Mouse (Mus musculus): ENCODE results near the gene Mettl27. TPM values are rescaled to one million over a fixed set of nuclear protein-coding genes. Genes with fewer than 3 reads are reported as not detected.
A peak's percentile ranks its signal among the peaks of the same experiment; 100 is the strongest.

Mettl27 gene
- 10.4 and 10.5 TPM in 2 replicates for polyA plus RNA-seq (2016; fragmentation: Nextera tagmentation; extraction: Ambion mirVana)

DNA sequence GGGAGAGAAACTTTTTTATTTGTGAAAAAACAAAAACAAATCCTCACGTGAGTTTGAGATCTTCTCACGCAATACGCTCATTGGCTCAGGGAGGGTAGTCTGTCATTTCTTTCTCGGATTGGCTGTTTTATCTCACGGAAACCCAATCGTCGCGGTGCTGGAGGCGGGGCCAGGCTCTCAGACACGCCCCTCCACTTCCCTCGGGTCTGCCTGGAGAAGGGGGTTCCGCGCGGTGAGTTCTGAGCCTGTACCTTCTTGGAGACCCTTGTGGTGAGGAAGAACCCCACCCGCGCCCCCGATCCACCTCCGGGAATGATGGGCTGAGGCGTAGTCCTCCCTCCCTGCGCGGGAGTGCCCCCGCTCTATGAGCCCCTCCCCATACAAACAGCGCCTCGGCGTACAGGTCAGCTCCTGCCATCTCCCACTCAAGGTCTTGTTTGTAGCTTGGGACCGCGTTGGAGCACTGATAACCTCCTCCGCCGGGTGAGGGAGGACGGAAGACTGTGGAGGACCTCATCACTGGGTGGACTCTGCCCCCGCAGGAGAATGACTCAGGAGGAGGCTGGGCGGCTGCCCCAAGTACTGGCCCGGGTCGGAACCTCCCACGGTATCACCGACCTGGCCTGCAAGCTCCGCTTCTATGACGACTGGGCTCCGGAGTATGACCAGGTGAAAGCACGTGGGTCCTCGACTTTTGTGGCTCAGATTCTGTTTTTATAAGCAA lies at the start of gene Mettl27:
Mettl27 (plus strand) TSS at position 190 of the 724 bp plus-strand sequence.
- peaks cover 7% of the 10 kb centered on the region for H3K4me1 ChIP-seq
- H3K4me3 ChIP-seq: peak within 1 kb of the TSS; percentile 71
- no peaks in the 10 kb centered on the region for H3K36me3 ChIP-seq
- H3K9ac ChIP-seq: peak within 1 kb of the TSS; percentile 72
- H3K4me2 ChIP-seq (replicated peaks): peak within 1 kb of the TSS; percentile 94
- peak within 1 kb of the TSS; percentile 55; the same call in 1 of the 2 replicates for H3K27ac ChIP-seq
- no peaks in the 10 kb centered on the region for H3K9me3 ChIP-seq (replicated peaks)
- ATAC-seq (ENCODE audit: low FRiP score): peak; percentile 95
- H3K27me3 ChIP-seq: peaks cover 4% of the 10 kb centered on the region; the same call in 1 of the 2 replicates
- WGBS: under 1% methylated on average over 41 of the region's 41 CpGs

DNA sequence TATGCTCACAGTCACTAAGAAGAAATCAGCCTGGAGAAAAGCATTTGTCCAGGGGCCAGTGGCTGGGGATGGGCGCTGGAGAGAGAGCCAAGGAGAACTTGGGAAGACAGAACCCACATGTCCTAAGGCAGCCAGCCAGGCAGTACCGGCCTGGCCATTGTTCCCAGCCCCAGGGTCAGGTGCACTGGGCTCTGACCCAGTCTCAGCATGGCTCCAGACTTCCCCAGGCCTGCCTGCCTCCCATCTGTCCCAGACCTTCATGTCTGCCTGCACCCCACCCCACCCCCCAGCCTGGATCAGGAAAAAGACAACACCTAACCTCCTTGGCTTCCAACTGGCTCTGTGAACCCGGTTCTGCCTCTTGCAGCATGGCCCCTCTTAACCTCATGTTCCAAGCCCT lies 49.1 kb upstream of the Mettl27 start:
- Histone ChIP-seq H3K9me3 (replicated peaks) (peaks cover 7% of the 10 kb centered on the region; the same call in 1 of the 2 replicates), H3K4me2 (replicated peaks) (no peak overlapping the region), H3K9ac (no peak overlapping the region), H3K27ac (no peak overlapping the region), H3K4me1 (peaks cover 4% of the 10 kb centered on the region; the same call in 1 of the 2 replicates), H3K4me3 (no peak overlapping the region), H3K36me3 (no peaks in the 10 kb centered on the region), H3K27me3 (no peaks in the 10 kb centered on the region)
- no peak for ATAC-seq (ENCODE audit: low FRiP score)
- 63% methylated on average over 3 of the region's 3 CpGs for WGBS

- ATAC-seq (ENCODE audit: low FRiP score): no peak
- WGBS: 51% methylated on average over 18 of the region's 18 CpGs
Observed at GRCm38 (mm10) chr5:134887447-134888335, 44.5 kb upstream of the Mettl27 start.

GRCm38 (mm10) chr5:134888505-134888904 lies 43.7 kb upstream of the Mettl27 start:
- H3K27me3 ChIP-seq: no peaks in the 10 kb centered on the region
- no peak overlapping the region for H3K4me3 ChIP-seq
- WGBS: 94% methylated on average over 7 of the region's 7 CpGs
- H3K9me3 ChIP-seq (replicated peaks): no peaks in the 10 kb centered on the region
- peaks cover 4% of the 10 kb centered on the region; the same call in 1 of the 2 replicates for H3K4me1 ChIP-seq
- no peak overlapping the region for H3K4me2 ChIP-seq (replicated peaks)
- ATAC-seq (ENCODE audit: low FRiP score): no peak
- no peak overlapping the region for H3K27ac ChIP-seq
- H3K9ac ChIP-seq: no peak overlapping the region
- H3K36me3 ChIP-seq: no peaks in the 10 kb centered on the region

More at GRCm38 (mm10) chr5:134887447-134888335, 44.5 kb upstream of the Mettl27 start:
- Histone ChIP-seq H3K4me1 (peaks cover 4% of the 10 kb centered on the region; the same call in 1 of the 2 replicates), H3K9me3 (replicated peaks) (no peaks in the 10 kb centered on the region), H3K4me2 (replicated peaks) (no peak overlapping the region), H3K27me3 (no peaks in the 10 kb centered on the region), H3K9ac (no peak overlapping the region), H3K27ac (no peak overlapping the region), H3K4me3 (no peak overlapping the region), H3K36me3 (no peaks in the 10 kb centered on the region)

DNA sequence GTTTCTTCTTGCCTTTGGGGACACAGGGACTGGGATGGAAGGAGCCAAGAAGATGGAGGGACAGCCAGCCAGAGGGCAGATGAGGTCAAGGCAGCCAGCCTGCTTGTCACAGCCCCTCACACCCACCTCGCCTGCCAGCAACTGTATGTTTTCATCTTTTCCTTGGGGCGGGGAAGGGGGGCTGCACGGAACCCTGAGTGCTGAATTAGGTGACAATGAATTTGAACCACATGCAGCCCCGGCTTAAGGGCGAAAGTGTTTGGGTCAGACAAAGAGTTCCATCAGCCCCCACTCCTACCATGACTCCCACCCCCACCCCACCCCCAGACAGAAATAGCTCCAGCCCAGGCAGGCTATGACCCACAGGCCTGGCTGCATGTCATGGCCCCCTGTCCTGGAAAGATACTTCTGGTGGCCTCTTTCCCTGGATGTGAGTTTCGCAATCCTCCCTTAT lies 41.5 kb upstream of the Mettl27 start:
- H3K9ac ChIP-seq: no peak overlapping the region
- ATAC-seq (ENCODE audit: low FRiP score): no peak
- no peaks in the 10 kb centered on the region for H3K9me3 ChIP-seq (replicated peaks)
- no peaks in the 10 kb centered on the region for H3K27me3 ChIP-seq
- WGBS: 84% methylated on average over 6 of the region's 6 CpGs
- H3K4me1 ChIP-seq: peaks cover 4% of the 10 kb centered on the region; the same call in 1 of the 2 replicates
- H3K4me3 ChIP-seq: no peak overlapping the region
- H3K36me3 ChIP-seq: no peaks in the 10 kb centered on the region
- H3K4me2 ChIP-seq (replicated peaks): no peak overlapping the region
- H3K27ac ChIP-seq: no peak overlapping the region

GRCm38 (mm10) chr5:134891552-134891951 lies 40.6 kb upstream of the Mettl27 start:
- H3K4me1 ChIP-seq: peaks cover 4% of the 10 kb centered on the region; the same call in 1 of the 2 replicates
- no peaks in the 10 kb centered on the region for H3K9me3 ChIP-seq (replicated peaks)
- H3K4me3 ChIP-seq: no peak overlapping the region
- no peak overlapping the region for H3K9ac ChIP-seq
- no peaks in the 10 kb centered on the region for H3K36me3 ChIP-seq
- WGBS: 61% methylated on average over 8 of the region's 8 CpGs
- ATAC-seq (ENCODE audit: low FRiP score): no peak
- no peak overlapping the region for H3K4me2 ChIP-seq (replicated peaks)
- no peak overlapping the region for H3K27ac ChIP-seq
- no peaks in the 10 kb centered on the region for H3K27me3 ChIP-seq

- Histone ChIP-seq H3K9me3 (replicated peaks) (no peaks in the 10 kb centered on the region), H3K4me1 (peaks cover 7% of the 10 kb centered on the region; the same call in 1 of the 2 replicates), H3K4me2 (replicated peaks) (no peak overlapping the region), H3K27me3 (no peaks in the 10 kb centered on the region), H3K36me3 (no peaks in the 10 kb centered on the region), H3K4me3 (no peak overlapping the region), H3K9ac (no peak overlapping the region), H3K27ac (no peak overlapping the region)
- WGBS: 81% methylated on average over 5 of the region's 5 CpGs
- no peak for ATAC-seq (ENCODE audit: low FRiP score)
Observed at GRCm38 (mm10) chr5:134892717-134893116, 39.5 kb upstream of the Mettl27 start.

DNA sequence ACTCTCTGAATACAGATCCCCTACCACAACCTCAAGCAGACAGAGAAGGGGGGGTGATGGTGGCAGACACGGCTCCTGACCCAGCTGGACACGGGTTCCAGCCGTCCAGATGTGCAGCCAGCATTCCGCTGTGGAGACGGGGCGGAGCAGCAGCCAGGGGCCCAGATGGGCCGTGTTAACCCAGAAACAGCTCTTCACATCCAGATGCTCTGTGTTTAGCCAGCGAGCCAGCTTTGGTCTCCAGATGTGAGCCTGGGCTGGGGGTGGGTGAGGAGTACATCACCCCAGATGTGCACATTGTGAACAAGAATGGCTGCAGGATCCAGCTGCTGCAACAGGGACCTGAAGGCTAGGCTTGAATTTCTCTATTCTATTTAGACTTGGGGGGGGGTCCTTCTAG lies 36.9 kb upstream of the Mettl27 start:
- 52% methylated on average over 8 of the region's 8 CpGs for WGBS
- Histone ChIP-seq H3K27me3 (no peaks in the 10 kb centered on the region), H3K4me1 (0 out of 2 replicates have a peak, but pooled peaks cover 6% of the 10 kb centered on the region), H3K4me3 (no peak overlapping the region), H3K27ac (no peak overlapping the region), H3K4me2 (replicated peaks) (no peak overlapping the region), H3K9ac (no peak overlapping the region), H3K9me3 (replicated peaks) (no peaks in the 10 kb centered on the region), H3K36me3 (no peaks in the 10 kb centered on the region)
- ATAC-seq (ENCODE audit: low FRiP score): no peak

DNA sequence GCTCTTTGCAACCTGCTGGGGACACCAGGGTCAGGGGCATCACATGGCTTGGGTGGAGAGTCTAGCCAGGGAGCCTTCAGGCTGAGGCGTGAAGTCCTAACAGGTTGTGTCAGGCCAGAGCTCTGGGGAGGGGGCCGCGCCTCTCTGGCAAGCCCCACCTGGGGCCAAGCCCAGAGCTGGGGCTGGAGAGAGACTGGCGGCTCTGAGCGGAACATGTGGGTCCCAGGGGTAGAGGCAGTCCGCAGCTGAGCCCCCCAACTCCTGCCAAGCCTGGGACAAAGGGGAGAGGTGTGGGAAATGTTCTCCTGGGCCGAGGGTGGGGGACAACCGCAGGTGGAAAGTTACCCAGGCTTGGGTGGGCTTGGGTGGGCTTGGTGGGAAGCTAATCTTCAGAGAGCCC lies 35.2 kb upstream of the Mettl27 start:
- Histone ChIP-seq H3K27ac (no peak overlapping the region), H3K4me1 (peaks cover 12% of the 10 kb centered on the region; the same call in 1 of the 2 replicates), H3K9ac (no peak overlapping the region), H3K4me3 (no peak overlapping the region), H3K9me3 (replicated peaks) (no peaks in the 10 kb centered on the region), H3K36me3 (no peaks in the 10 kb centered on the region), H3K4me2 (replicated peaks) (no peak overlapping the region), H3K27me3 (no peaks in the 10 kb centered on the region)
- WGBS: 75% methylated on average over 8 of the region's 8 CpGs
- no peak for ATAC-seq (ENCODE audit: low FRiP score)

DNA sequence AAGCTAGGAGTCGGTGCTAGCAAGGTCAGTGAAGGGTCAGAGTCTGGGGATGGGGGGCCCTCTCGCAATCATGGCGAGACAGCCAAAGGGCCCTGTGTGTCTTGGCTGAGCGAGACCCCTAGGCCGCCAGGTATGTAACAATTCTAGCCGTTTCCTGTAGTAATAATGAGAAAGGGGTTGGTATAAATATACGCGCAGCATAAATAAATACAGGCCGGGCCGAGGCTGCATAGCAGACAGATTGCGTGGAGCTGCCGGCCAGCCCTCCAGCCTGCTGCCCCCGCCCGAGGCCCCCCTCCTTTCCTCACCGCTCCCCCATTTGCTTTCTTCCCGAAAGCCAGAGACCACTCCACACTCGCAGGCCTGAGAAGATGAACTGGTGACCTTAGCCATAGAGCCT lies 34.6 kb upstream of the Mettl27 start:
- no peaks in the 10 kb centered on the region for H3K36me3 ChIP-seq
- ATAC-seq (ENCODE audit: low FRiP score): no peak
- WGBS: 85% methylated on average over 17 of the region's 17 CpGs
- H3K9me3 ChIP-seq (replicated peaks): no peaks in the 10 kb centered on the region
- H3K27ac ChIP-seq: no peak overlapping the region
- H3K4me3 ChIP-seq: no peak overlapping the region
- H3K4me2 ChIP-seq (replicated peaks): no peak overlapping the region
- H3K9ac ChIP-seq: no peak overlapping the region
- peaks cover 12% of the 10 kb centered on the region; the same call in 1 of the 2 replicates for H3K4me1 ChIP-seq
- H3K27me3 ChIP-seq: no peaks in the 10 kb centered on the region

- Histone ChIP-seq H3K27me3 (no peaks in the 10 kb centered on the region), H3K4me2 (replicated peaks) (no peak overlapping the region), H3K36me3 (no peaks in the 10 kb centered on the region), H3K4me3 (no peak overlapping the region), H3K27ac (no peak overlapping the region), H3K9me3 (replicated peaks) (no peaks in the 10 kb centered on the region), H3K9ac (no peak overlapping the region), H3K4me1 (peaks cover 12% of the 10 kb centered on the region; the same call in 1 of the 2 replicates)
- whole genome bisulfite sequencing: 39% methylated on average over 12 of the region's 12 CpGs
- no peak for ATAC-seq (ENCODE audit: low FRiP score)
Observed at GRCm38 (mm10) chr5:134901012-134901643, 31.0 kb upstream of the Mettl27 start.

- H3K9ac ChIP-seq: no peak overlapping the region
- WGBS: 75% methylated on average over 8 of the region's 8 CpGs
- no peak overlapping the region for H3K4me2 ChIP-seq (replicated peaks)
- no peaks in the 10 kb centered on the region for H3K36me3 ChIP-seq
- H3K27ac ChIP-seq: no peak overlapping the region
- H3K4me1 ChIP-seq: peaks cover 12% of the 10 kb centered on the region; the same call in 1 of the 2 replicates
- ATAC-seq (ENCODE audit: low FRiP score): no peak
- H3K9me3 ChIP-seq (replicated peaks): no peaks in the 10 kb centered on the region
- H3K27me3 ChIP-seq: no peaks in the 10 kb centered on the region
- no peak overlapping the region for H3K4me3 ChIP-seq
Observed at GRCm38 (mm10) chr5:134901644-134902027, 30.5 kb upstream of the Mettl27 start.

Measured in hindbrain, embryonic 12.5 days (tissue).